Mouse (Mus musculus) retina, adult 2 months (tissue): ENCODE measurements at regions not wholly inside any gene's neighbourhood (a gene's known extent, or its start where the extent isn't known, plus 50 kb on each side); places are given as distances from the start of the nearest gene placed in this dataset.

Source experiments
- DNase-seq: peaks from one replicate; pipeline ENCODE4 v3.0.0-alpha.2; 2012; ENCODE audit warnings: low read depth, low spot score

- no peak for DNase-seq
Observed at GRCm38 (mm10) chr6:49637654-49638053, 184.9 kb upstream of the Npy start.

GRCm38 (mm10) chr6:49641256-49641655 is 181.3 kb upstream of the Npy start:
- DNase-seq: no peak

GRCm38 (mm10) chr6:49654541-49655130 is 167.9 kb upstream of the Npy start:
- no peak for DNase-seq

- DNase-seq: no peak
Observed at GRCm38 (mm10) chr6:49655241-49655640, 167.3 kb upstream of the Npy start.

- DNase-seq: no peak
Observed at GRCm38 (mm10) chr6:49656359-49657280, 165.9 kb upstream of the Npy start.

- no peak for DNase-seq
Observed at GRCm38 (mm10) chr6:49657988-49658387, 164.5 kb upstream of the Npy start.

GRCm38 (mm10) chr6:49670991-49671390 is 151.5 kb upstream of the Npy start:
- no peak for DNase-seq

- no peak for DNase-seq
Observed at GRCm38 (mm10) chr6:49671912-49672311, 150.6 kb upstream of the Npy start.

- no peak for DNase-seq
Observed at GRCm38 (mm10) chr6:49686776-49687175, 135.7 kb upstream of the Npy start.

- DNase-seq: no peak
Observed at GRCm38 (mm10) chr6:49692032-49692539, 130.4 kb upstream of the Npy start.

- no peak for DNase-seq
Observed at GRCm38 (mm10) chr6:49694851-49695250, 127.7 kb upstream of the Npy start.

GRCm38 (mm10) chr6:49696990-49697389 is 125.5 kb upstream of the Npy start:
- DNase-seq: no peak

GRCm38 (mm10) chr6:49701453-49701852 is 121.1 kb upstream of the Npy start:
- DNase-seq: no peak

- DNase-seq: no peak
Observed at GRCm38 (mm10) chr6:49712980-49713379, 109.5 kb upstream of the Npy start.

- no peak for DNase-seq
Observed at GRCm38 (mm10) chr6:49716520-49716919, 106.0 kb upstream of the Npy start.

GRCm38 (mm10) chr6:49716945-49717344 is 105.6 kb upstream of the Npy start:
- no peak for DNase-seq

GRCm38 (mm10) chr6:49733191-49733590 is 89.3 kb upstream of the Npy start:
- no peak for DNase-seq

- DNase-seq: no peak
Observed at GRCm38 (mm10) chr6:49743157-49743556, 79.4 kb upstream of the Npy start.

- DNase-seq: no peak
Observed at GRCm38 (mm10) chr6:49745301-49745700, 77.2 kb upstream of the Npy start.

GRCm38 (mm10) chr6:49750544-49750943 is 72.0 kb upstream of the Npy start:
- no peak for DNase-seq

- no peak for DNase-seq
Observed at GRCm38 (mm10) chr6:49759614-49760013, 62.9 kb upstream of the Npy start.

- peak; percentile 9 for DNase-seq
Observed at GRCm38 (mm10) chr6:49764746-49765145, 57.8 kb upstream of the Npy start.
